Mouse (Mus musculus): ENCODE results near the gene Pnmal2.
A peak's percentile ranks its signal among the peaks of the same experiment; 100 is the strongest.

Pnmal2 gene

GRCm38 (mm10) chr7:16944061-16944807, at the start of gene Pnmal2:
TSS of gene Pnmal2 (plus strand) at chr7:16944682.
- DNase-seq (ENCODE audit: low spot score), result peak; percentile 71

GRCm38 (mm10) chr7:16895000-16895399, 49.5 kb upstream of the Pnmal2 start:
- no peak for DNase-seq (ENCODE audit: low spot score)

- DNase-seq (ENCODE audit: low spot score), result no peak
Observed at GRCm38 (mm10) chr7:16895511-16895910, 49.0 kb upstream of the Pnmal2 start.

- DNase-seq (ENCODE audit: low spot score), result no peak
Observed at GRCm38 (mm10) chr7:16900526-16900925, 44.0 kb upstream of the Pnmal2 start.

GRCm38 (mm10) chr7:16903439-16903955, 41.0 kb upstream of the Pnmal2 start:
- no peak for DNase-seq (ENCODE audit: low spot score)

GRCm38 (mm10) chr7:16904120-16904675, 40.3 kb upstream of the Pnmal2 start:
- no peak for DNase-seq (ENCODE audit: low spot score)

- DNase-seq (ENCODE audit: low spot score), result no peak
Observed at GRCm38 (mm10) chr7:16905491-16906021, 38.9 kb upstream of the Pnmal2 start.

- DNase-seq (ENCODE audit: low spot score), result no peak
Observed at GRCm38 (mm10) chr7:16906281-16906680, 38.2 kb upstream of the Pnmal2 start, which contains the start of gene Ptgir. TSS of gene Ptgir (plus strand) at chr7:16906490.

GRCm38 (mm10) chr7:16906889-16907559, 37.5 kb upstream of the Pnmal2 start:
- DNase-seq (ENCODE audit: low spot score), result no peak

- no peak for DNase-seq (ENCODE audit: low spot score)
Observed at GRCm38 (mm10) chr7:16907842-16908241, 36.6 kb upstream of the Pnmal2 start.

- DNase-seq (ENCODE audit: low spot score), result no peak
Observed at GRCm38 (mm10) chr7:16908367-16908766, 36.1 kb upstream of the Pnmal2 start.

GRCm38 (mm10) chr7:16908859-16909258, 35.6 kb upstream of the Pnmal2 start:
- no peak for DNase-seq (ENCODE audit: low spot score)

- no peak for DNase-seq (ENCODE audit: low spot score)
Observed at GRCm38 (mm10) chr7:16909909-16910308, 34.6 kb upstream of the Pnmal2 start.

- DNase-seq (ENCODE audit: low spot score), result no peak
Observed at GRCm38 (mm10) chr7:16911904-16912303, 32.6 kb upstream of the Pnmal2 start.

- no peak for DNase-seq (ENCODE audit: low spot score)
Observed at GRCm38 (mm10) chr7:16912360-16912759, 32.1 kb upstream of the Pnmal2 start.

GRCm38 (mm10) chr7:16913806-16914452, 30.6 kb upstream of the Pnmal2 start:
- DNase-seq (ENCODE audit: low spot score), result no peak

- DNase-seq (ENCODE audit: low spot score), result no peak
Observed at GRCm38 (mm10) chr7:16914453-16915343, 29.8 kb upstream of the Pnmal2 start.

GRCm38 (mm10) chr7:16915461-16916340, 28.8 kb upstream of the Pnmal2 start:
- DNase-seq (ENCODE audit: low spot score), result no peak

- no peak for DNase-seq (ENCODE audit: low spot score)
Observed at GRCm38 (mm10) chr7:16916342-16917265, 27.9 kb upstream of the Pnmal2 start.

Data from ovary, postnatal 10 days (tissue).